Mouse (Mus musculus) heart, embryonic 14.5 days (tissue): ENCODE measurements at regions not wholly inside any gene's neighbourhood (a gene's known extent, or its start where the extent isn't known, plus 50 kb on each side); places are given as distances from the start of the nearest gene placed in this dataset.

Source experiments
- ATAC-seq: fragments of 200-750 bp; cut with Nextera tagmentation; 2 replicates; pipeline ENCODE4 v1.8.0; 2017; ENCODE audit warnings: low read depth, moderate TSS enrichment; ENCODE audit not compliant: insufficient number of reproducible peaks, insufficient read depth, low FRiP score
- H3K27ac ChIP-seq, 2 experiments: fragments of 200-500 bp in 1 of 2; fragments of 300-500 bp in 1 of 2; sonication (generic) in 1 of 2; replicated peaks in 1 of 2; 2 replicates each; pipeline ENCODE4 v1.5.1; 2012 to 2014; ENCODE audit warnings: low read depth in 2 of 2, low read length in 2 of 2, control low read depth in 1 of 2, mild to moderate bottlenecking in 1 of 2, mixed read lengths in 1 of 2; ENCODE audit not compliant: control insufficient read depth in 1 of 2, insufficient read depth in 1 of 2
- H3K27me3 ChIP-seq: fragments of 300-500 bp; sonication (generic); 2 replicates; pipeline ENCODE4 v1.6.1; 2014; ENCODE audit warnings: mild to moderate bottlenecking, low read length, control low read depth; ENCODE audit not compliant: control insufficient read depth, insufficient read depth
- H3K36me3 ChIP-seq: fragments of 300-500 bp; sonication (generic); 2 replicates; pipeline ENCODE4 v1.6.1; 2014; ENCODE audit warnings: mild to moderate bottlenecking, control low read depth, low read length, mixed read lengths; ENCODE audit not compliant: control insufficient read depth, insufficient read depth
- H3K4me1 ChIP-seq, 2 experiments: fragments of 200-500 bp in 1 of 2; fragments of 300-500 bp in 1 of 2; sonication (generic) in 1 of 2; 2 replicates each; pipeline ENCODE4 v1.6.1; 2012 to 2014; ENCODE audit warnings: low read length in 2 of 2, control low read depth in 1 of 2, mixed read lengths in 1 of 2; ENCODE audit not compliant: control insufficient read depth in 2 of 2, insufficient read depth in 2 of 2
- H3K4me2 ChIP-seq: fragments of 300-500 bp; sonication (generic); 2 replicates; pipeline ENCODE4 v1.6.1; 2014; ENCODE audit warnings: mild to moderate bottlenecking, low read length
- H3K4me3 ChIP-seq, 2 experiments: fragments of 200-500 bp in 1 of 2; fragments of 300-500 bp in 1 of 2; sonication (generic) in 1 of 2; 2 replicates each; pipeline ENCODE4 v1.5.1; 2012 to 2014; ENCODE audit warnings: low read length in 2 of 2, mild to moderate bottlenecking in 2 of 2, control low read depth in 1 of 2, low read depth in 1 of 2, moderate library complexity in 1 of 2; ENCODE audit not compliant: control insufficient read depth in 1 of 2, insufficient read depth in 1 of 2
- H3K9ac ChIP-seq: fragments of 300-500 bp; sonication (generic); 2 replicates; pipeline ENCODE4 v1.6.1; 2014; ENCODE audit warnings: mild to moderate bottlenecking, low read length
- H3K9me3 ChIP-seq: fragments of 300-500 bp; sonication (generic); 2 replicates; pipeline ENCODE4 v1.6.1; 2016; ENCODE audit warnings: low read length, control low read depth; ENCODE audit not compliant: control insufficient read depth
- WGBS: fragments of 180-500 bp; shearing (Covaris S2); extraction: QIAGEN DNeasy Blood & Tissue Kit; methylation state at CpG from one replicate; pipeline ENCODE4 v1.1.7; 2014; 5-methylcytosine and 5-hydroxymethylcytosine counted together

GRCm38 (mm10) chr12:12693838-12694777 is 247.6 kb downstream of the Mycn start:
- Histone ChIP-seq H3K27ac (no peak overlapping the region), H3K9ac (peak overlapping the region; percentile 21; the same call in 1 of the 2 replicates), H3K27me3 (peaks cover 8% of the 10 kb centered on the region; the same call in 1 of the 2 replicates), H3K4me3 (0 out of 4 replicates have a peak overlapping the region, but pooled peaks have one; percentile 2 to 6), H3K4me1 (peaks cover 8 to 10% of the 10 kb centered on the region in 2 experiments), H3K4me2 (peak overlapping the region; percentile 53), H3K36me3 (no peaks in the 10 kb centered on the region), H3K9me3 (no peaks in the 10 kb centered on the region)
- ATAC-seq, result no peak
- 24% methylated on average over 29 of the region's 29 CpGs for WGBS

- WGBS, result 80% methylated on average over 2 of the region's 2 CpGs
- no peaks in the 10 kb centered on the region for H3K27me3 ChIP-seq
- no peak overlapping the region for H3K4me3 ChIP-seq
- H3K9me3 ChIP-seq, result no peaks in the 10 kb centered on the region
- peaks cover 16 to 23% of the 10 kb centered on the region in 2 experiments for H3K4me1 ChIP-seq
- H3K4me2 ChIP-seq, result no peak overlapping the region
- H3K36me3 ChIP-seq, result no peaks in the 10 kb centered on the region
- no peak overlapping the region for H3K27ac ChIP-seq
- no peak for ATAC-seq
- H3K9ac ChIP-seq, result no peak overlapping the region
Observed at GRCm38 (mm10) chr12:12687376-12687775, 254.3 kb downstream of the Mycn start.

GRCm38 (mm10) chr12:12685217-12685522 is 256.5 kb downstream of the Mycn start:
- no peaks in the 10 kb centered on the region for H3K27me3 ChIP-seq
- no peak overlapping the region for H3K9ac ChIP-seq
- WGBS, result 37% methylated on average over 7 of the region's 7 CpGs
- H3K9me3 ChIP-seq, result no peaks in the 10 kb centered on the region
- H3K4me3 ChIP-seq, result no peak overlapping the region
- H3K4me1 ChIP-seq, result peaks cover 27 to 35% of the 10 kb centered on the region in 2 experiments
- ATAC-seq, result no peak
- H3K36me3 ChIP-seq, result no peaks in the 10 kb centered on the region
- 0 out of 4 replicates have a peak overlapping the region, but pooled peaks of 1 of the 2 experiments have one; percentile 4 for H3K27ac ChIP-seq
- H3K4me2 ChIP-seq, result peak overlapping the region; percentile 36

GRCm38 (mm10) chr12:12684481-12685216 is 257.1 kb downstream of the Mycn start:
- H3K4me2 ChIP-seq, result peak overlapping the region; percentile 36

GRCm38 (mm10) chr12:12683733-12684470 is 257.8 kb downstream of the Mycn start:
- WGBS, result 44% methylated on average over 10 of the region's 10 CpGs
- no peak overlapping the region for H3K27ac ChIP-seq

More at GRCm38 (mm10) chr12:12684481-12685216, 257.1 kb downstream of the Mycn start:
- Histone ChIP-seq H3K27ac (0 out of 4 replicates have a peak overlapping the region, but pooled peaks of 1 of the 2 experiments have one; percentile 4), H3K4me1 (peaks cover 27 to 37% of the 10 kb centered on the region in 2 experiments), H3K9me3 (no peaks in the 10 kb centered on the region), H3K27me3 (no peaks in the 10 kb centered on the region), H3K36me3 (no peaks in the 10 kb centered on the region), H3K4me3 (no peak overlapping the region), H3K9ac (no peak overlapping the region)
- ATAC-seq, result no peak
- WGBS, result 37% methylated on average over 16 of the region's 16 CpGs

DNA sequence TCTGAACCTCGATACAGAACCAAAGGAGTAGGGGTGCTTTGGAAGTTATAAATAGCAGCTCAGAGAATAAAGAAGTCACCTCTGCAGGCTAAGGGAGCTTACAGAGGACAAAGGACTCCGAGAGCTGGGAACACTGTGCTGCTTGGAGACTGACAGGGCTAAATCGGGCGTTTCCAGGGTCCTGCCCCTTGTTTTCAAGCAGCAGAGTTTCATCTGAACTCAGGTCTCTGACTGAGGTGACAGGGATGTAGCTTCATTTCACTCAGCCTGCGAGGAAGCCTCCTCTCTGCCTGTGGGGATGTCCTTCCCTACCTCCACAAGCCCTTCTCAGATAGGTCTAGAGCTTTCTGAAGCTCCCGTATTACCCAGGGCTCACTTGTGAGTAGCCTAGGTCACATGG is 260.6 kb downstream of the Mycn start:
- peak overlapping the region; percentile 66 for H3K4me2 ChIP-seq
- WGBS, result 22% methylated on average over 6 of the region's 6 CpGs
- H3K27ac ChIP-seq, result peak overlapping the region; percentile 85 to 88
- peaks cover 27 to 37% of the 10 kb centered on the region in 2 experiments for H3K4me1 ChIP-seq
- H3K9me3 ChIP-seq, result no peaks in the 10 kb centered on the region
- H3K4me3 ChIP-seq, result peak overlapping the region; percentile 33
- H3K27me3 ChIP-seq, result no peaks in the 10 kb centered on the region
- H3K9ac ChIP-seq, result peak overlapping the region; percentile 65
- H3K36me3 ChIP-seq, result no peaks in the 10 kb centered on the region
- ATAC-seq, result no peak

More at GRCm38 (mm10) chr12:12683733-12684470, 257.8 kb downstream of the Mycn start:
- no peaks in the 10 kb centered on the region for H3K27me3 ChIP-seq
- 0 out of 2 replicates have a peak overlapping the region, but pooled peaks have one; percentile 13 for H3K9ac ChIP-seq
- H3K4me1 ChIP-seq, result peaks cover 27 to 37% of the 10 kb centered on the region in 2 experiments
- H3K4me3 ChIP-seq, result no peak overlapping the region
- ATAC-seq, result no peak
- no peak overlapping the region; the same call in 1 of the 2 replicates for H3K4me2 ChIP-seq
- no peaks in the 10 kb centered on the region for H3K9me3 ChIP-seq
- H3K36me3 ChIP-seq, result no peaks in the 10 kb centered on the region
